Mouse (Mus musculus) layer of hippocampus, adult 2 months (tissue): ENCODE results near the gene Cgnl1. TPM values are rescaled to one million over a fixed set of nuclear protein-coding genes. Genes with fewer than 3 reads are reported as not detected.
A peak's percentile ranks its signal among the peaks of the same experiment; 100 is the strongest.

Experiments
- DNase-seq, 2 experiments: peaks; one replicate each; pipeline ENCODE4 v3.0.0; 2022; ENCODE audit warnings: low spot score in 2 of 2
- H3K27ac ChIP-seq: fragments of 200-600 bp; 2 replicates; pipeline ENCODE4 v1.8.1; 2022
- H3K4me3 ChIP-seq: fragments of 200-600 bp; 2 replicates; pipeline ENCODE4 v1.8.1; 2022; ENCODE audit warnings: mild to moderate bottlenecking
- CTCF ChIP-seq: fragments of 200-600 bp; conservative IDR thresholded peaks from 2 replicates; pipeline ENCODE4 v1.8.1; 2022; ENCODE audit warnings: antibody characterized with exemption, mild to moderate bottlenecking, moderate library complexity
- long read RNA-seq, 2 experiments: library from polyadenylated mRNA; stranded (forward); transcript quantifications; one replicate each; pipeline ENCODE4 v2.0.0; 2021; ENCODE audit warnings: borderline mapping rate in 2 of 2
- total RNA-seq, 2 experiments: library from RNA; stranded (reverse); gene quantifications; 2 replicates each; pipeline ENCODE4 v1.2.3; 2021

Cgnl1 gene
- 1 to 10 TPM; 6.6 to 7.9 TPM for total RNA-seq
- long read RNA-seq, experiment 1, partial matches to known transcripts: 0 of 7 reads
- long read RNA-seq, experiment 1, other reads (novel, unspliced or antisense): 6 of 7 reads
- long read RNA-seq, experiment 2, full-length matches to known transcripts: 1 of 3 reads
- long read RNA-seq, experiment 2, partial matches to known transcripts: 1 of 3 reads
- long read RNA-seq, experiment 2, other reads (novel, unspliced or antisense): 1 of 3 reads

DNA sequence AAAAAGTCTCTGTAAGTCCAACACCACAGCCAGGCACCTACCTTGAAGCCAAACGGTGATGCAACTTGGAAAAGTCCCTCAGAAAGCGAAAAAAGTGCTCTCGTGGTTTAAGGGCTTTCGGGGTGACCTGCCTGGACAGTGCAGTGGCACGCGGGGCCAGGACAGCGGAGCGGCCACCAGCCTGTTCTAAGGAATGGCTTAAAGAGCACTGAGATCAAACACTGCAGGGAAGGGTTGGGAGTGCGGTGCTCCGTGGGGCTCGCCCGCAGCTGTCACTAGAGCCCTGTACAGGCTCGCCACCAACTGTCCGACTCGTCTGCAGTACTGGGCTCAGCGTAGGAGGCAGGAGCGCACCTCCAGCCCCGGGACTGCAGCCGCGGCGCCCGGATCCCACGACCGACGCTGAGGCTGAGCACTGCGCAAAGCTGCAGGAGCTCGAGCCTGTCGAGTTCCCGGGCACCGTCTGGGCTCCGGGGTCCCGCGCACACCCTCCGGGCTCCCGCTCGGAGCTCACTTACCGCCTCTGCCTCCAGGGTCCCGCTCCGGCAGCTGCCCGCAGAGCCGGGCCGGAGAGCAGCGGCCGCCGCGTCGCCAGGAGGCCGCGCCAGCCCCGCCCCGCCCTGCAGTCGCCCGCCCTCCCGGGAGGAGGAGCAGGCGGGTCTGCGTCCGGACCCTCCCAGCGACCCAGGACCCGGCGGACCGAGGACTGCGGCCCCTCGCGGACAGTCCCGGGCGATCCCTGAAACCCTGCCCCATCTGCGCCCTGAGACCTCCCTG, at the start of gene Cgnl1:
Gene Cgnl1 (minus strand): TSS at position 612 of the 777 bp plus-strand sequence.
- no peak for DNase-seq
- TF ChIP-seq CTCF: peak; percentile 56
- peak within 1 kb of the TSS; percentile 72 for H3K27ac ChIP-seq
- H3K4me3 ChIP-seq: peak within 1 kb of the TSS; percentile 60

DNA sequence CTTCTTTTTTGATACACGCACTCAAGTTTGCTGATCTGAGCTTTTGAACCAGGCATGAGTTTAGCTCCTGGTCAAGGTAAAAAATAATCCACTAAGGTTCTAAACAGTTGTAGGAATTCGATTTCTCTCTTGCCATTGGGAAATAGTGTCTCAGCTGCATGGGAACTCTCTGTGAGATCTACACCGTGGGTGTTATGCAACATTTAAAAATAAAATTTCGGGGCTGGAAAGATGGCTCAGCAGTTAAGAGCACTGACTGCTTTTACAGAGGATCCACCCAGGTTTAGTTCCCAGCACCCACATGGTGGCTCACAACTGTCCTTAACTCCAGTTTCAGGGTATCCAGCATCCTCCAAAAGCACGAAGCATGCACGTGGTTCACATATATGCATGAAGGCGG, 47.1 kb upstream of the Cgnl1 start:
- TF ChIP-seq CTCF: no peak
- peak in 1 of 2 experiments; percentile 50 for DNase-seq
- peak overlapping the region; percentile 84 for H3K27ac ChIP-seq
- H3K4me3 ChIP-seq: no peak overlapping the region

DNA sequence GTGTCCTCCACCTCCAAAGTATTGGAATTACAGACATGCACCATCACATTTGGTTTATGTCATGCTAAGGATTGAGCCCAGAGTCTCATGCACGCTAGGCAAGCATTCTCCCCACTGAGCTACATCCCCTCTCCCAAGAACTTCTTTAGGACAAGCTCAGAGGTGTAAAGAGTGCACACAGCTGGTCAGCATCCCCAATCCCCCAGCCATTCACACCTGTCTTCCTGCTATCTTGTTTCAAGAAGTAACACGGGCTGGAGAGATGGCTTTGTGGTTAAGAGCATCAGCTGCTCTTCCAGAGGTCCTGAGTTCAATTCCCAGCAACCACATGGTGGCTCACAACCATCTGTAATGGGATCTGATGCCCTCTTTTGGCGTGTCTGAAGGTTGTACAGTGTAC, 44.7 kb upstream of the Cgnl1 start:
- no peak for DNase-seq
- H3K4me3 ChIP-seq: no peak overlapping the region
- no peak overlapping the region for H3K27ac ChIP-seq
- no peak for TF ChIP-seq CTCF

DNA sequence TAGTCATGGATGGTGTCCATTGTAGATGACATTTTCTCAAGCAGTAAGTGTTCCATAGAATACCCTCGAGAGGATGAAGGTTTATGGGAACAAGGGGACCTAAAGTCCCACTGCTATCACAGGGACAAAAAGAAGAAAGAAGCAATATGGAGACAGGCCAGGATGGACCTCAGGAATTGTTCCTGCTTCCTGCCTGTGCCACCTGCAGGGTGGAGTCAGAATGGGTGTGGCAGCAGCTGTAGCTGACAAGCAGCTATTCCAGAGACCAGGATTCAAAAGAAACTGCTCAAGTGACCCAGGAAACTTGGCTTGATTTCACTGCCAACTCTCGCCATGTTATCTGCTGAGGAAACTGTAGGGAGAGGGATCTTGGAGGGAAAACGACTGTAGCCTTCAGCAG, 42.2 kb upstream of the Cgnl1 start:
- Histone ChIP-seq H3K4me3 (no peak overlapping the region), H3K27ac (no peak overlapping the region)
- DNase-seq: no peak
- TF ChIP-seq CTCF: no peak

DNA sequence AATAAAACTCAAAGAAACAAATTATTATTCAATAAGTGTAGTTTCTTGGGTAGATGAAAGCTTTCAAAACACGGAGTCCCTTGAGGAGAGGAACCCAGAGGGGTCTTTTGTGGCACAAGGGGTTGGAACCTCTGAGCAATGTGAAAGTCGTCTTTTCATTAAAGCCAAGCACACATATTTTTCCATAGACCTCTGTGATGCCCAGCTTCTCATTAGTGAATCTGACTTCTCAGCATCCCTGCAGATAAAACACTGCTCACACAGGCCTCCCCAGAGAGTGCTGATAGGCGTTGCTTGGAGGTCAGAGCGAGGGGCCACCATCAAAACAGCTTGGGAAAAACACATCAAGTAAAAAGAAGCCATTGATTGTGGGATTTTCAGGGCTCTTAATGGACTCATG, 41.5 kb upstream of the Cgnl1 start:
- no peak for DNase-seq
- TF ChIP-seq CTCF: no peak
- Histone ChIP-seq H3K4me3 (no peak overlapping the region), H3K27ac (no peak overlapping the region)

DNA sequence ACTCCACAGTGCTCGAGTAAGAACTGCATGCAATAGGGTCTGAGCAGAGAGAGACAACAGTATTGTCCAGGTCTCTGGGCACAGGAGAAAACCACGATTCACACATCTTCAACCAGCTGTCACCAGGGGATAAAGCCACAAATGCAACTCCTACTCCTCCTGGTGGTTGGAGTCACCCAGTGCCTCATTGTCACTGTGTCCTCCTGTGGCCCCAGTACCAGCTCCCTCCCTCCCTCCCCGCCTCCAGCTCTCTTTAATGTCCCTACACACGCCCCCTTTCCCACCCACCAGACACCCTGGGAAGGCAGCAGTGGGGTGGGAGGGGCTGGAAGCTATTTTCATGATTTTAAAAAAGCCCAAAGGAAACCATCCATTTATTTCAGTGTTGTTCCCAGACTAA, 41.0 kb upstream of the Cgnl1 start:
- DNase-seq: no peak
- H3K27ac ChIP-seq: no peak overlapping the region
- no peak overlapping the region for H3K4me3 ChIP-seq
- peak; percentile 68 for TF ChIP-seq CTCF

DNA sequence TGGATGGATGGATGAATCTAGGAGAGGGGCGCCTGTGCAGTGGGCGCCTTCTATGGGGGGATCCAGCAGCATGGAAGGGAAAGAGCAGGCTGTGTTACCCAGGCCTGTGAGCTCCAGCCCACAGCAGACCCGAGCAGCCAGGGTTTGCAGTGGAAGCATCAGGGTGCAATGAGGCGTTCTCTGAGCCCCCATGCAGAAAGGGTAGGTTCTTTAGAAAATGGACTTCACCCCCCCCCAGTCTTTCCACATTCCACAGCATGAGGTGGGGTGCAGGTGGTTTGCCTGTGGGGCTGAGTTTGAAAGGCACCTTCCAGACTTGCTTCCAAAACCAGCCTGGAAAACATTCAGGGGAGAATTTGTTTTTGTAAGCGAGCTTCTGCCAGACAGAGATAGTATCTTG, 40.0 kb upstream of the Cgnl1 start:
- no peak overlapping the region for H3K4me3 ChIP-seq
- no peak for TF ChIP-seq CTCF
- no peak overlapping the region for H3K27ac ChIP-seq
- no peak for DNase-seq

DNA sequence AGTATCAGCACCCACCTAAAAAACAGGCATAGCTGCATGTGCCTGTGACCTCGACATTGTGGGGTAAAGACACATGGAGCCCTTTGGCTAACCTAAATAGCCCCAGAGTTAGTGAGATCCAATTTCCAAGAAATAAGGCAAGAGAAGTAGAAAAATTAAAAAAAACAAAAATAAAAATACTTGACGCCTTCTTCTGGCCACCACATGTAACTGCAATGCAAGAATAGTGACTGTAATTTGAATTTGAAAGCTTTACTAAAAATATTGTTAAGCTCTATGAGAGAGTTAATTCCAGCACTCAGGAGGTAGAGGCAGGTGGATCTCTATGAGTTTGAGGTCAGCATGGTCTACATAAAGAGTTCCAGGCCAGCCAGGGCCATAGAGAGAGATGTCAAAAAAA, 39.3 kb upstream of the Cgnl1 start:
- peak; percentile 56 for TF ChIP-seq CTCF
- no peak for DNase-seq
- Histone ChIP-seq H3K27ac (no peak overlapping the region), H3K4me3 (no peak overlapping the region)

DNA sequence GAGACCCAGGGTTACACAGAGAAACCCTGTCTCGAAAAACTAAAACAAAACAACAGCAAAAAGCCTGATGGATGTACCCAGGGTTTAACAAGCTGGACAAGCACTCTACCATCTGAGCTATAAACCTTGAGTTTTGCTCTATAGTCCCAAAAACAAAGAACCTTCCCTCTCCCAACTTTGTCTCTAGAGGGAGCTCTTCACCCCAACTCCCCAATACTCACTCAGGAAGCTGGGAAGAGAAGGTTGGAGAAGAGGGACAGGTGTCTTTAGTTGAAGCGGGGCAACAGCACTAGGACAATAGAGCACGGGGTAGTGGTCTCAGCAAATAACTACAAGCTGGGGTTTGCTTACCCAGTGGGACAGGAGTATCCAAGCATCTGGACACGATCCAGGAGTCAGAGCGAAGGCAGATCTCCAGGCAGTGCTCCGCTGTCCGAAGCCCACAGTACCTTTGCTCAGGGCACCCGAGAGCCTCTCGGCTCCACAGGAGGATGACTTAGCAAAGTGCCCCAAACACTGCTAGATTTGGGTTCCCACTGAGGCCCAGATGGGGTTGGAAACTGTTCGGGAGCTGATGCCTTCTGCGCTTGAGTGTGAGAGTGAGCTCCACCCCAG, 37.3 kb upstream of the Cgnl1 start:
- peak; percentile 76 for TF ChIP-seq CTCF
- H3K27ac ChIP-seq: no peak overlapping the region
- DNase-seq: no peak
- no peak overlapping the region for H3K4me3 ChIP-seq

DNA sequence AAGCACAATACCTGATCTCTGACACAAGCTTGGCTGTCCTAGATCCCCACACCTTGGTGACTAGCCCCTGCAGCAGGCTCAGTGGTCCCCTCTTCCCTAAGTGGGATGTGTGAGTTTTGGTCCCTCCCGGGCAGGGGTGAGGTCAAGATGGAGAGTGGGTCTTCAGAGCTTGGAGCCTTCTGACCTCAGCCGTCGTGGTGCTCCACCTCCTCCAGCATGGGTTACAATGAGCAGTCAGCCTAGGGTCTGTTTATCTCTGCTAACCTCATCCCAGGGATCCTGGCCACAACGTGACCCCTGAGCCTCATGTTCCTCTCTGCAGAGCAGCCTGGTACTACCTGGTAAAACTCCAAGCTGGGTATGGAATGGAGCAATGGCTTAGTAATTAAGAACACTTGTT, 36.4 kb upstream of the Cgnl1 start:
- no peak for DNase-seq
- Histone ChIP-seq H3K27ac (no peak overlapping the region), H3K4me3 (no peak overlapping the region)
- no peak for TF ChIP-seq CTCF

DNA sequence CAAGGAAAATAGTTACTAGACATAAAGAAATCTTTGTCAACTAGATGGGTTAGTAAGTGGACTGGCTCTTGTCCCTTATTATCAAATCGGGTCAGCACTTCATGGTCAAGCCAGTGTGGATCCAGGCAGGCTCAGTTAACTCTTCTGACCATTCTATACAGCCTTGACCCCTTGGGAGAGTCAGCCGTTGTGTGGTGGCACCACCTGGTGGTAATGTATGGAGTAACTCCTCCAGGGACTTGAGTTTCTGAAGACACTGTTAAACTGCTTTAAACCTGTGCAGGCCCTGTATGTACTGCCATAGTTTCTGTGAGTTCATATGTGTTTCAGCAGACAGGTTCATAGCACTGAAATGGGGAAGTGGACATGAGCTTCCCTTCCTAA, 35.0 kb upstream of the Cgnl1 start:
- no peak overlapping the region for H3K27ac ChIP-seq
- peak; percentile 60 to 86 for DNase-seq
- peak; percentile 96 for TF ChIP-seq CTCF
- H3K4me3 ChIP-seq: no peak overlapping the region

DNA sequence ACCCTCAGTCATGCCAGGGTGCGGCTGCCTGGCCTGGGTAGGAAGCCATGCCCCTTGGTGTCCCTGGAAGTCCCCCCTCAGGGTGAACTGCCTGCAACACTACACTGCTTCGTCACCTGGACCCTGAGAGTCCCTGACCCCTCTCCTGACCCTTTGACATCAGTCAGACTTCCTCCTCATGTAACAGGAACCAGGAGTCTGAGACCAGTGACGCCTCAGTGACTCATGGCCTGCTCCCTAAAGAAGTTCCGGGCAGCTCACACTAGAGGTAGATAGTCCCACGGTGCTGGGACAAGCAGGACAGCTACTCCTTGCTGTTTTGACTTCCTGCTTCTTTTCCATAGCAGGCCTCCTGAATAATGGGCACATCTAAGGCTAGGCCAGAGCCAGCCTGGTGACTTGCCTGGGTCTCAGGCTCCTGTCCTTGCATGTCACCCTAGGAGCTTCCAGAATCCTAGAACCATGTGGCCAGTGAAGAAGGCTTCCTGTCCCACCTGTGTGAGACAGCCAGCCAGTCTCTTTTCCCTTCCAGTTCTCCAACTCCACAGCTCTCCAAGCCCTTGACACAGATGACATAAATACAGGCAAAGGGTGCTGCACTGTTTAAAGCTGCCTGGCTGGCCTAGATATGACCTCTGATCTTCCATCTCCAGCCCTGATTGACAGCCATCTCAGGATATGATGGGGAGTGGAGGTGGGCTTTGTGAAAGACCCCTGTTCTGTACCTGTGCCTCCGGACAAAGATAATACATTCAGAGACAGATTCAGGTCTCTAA, 34.4 kb upstream of the Cgnl1 start:
- Histone ChIP-seq H3K27ac (no peak overlapping the region), H3K4me3 (no peak overlapping the region)
- no peak for TF ChIP-seq CTCF
- DNase-seq: no peak

DNA sequence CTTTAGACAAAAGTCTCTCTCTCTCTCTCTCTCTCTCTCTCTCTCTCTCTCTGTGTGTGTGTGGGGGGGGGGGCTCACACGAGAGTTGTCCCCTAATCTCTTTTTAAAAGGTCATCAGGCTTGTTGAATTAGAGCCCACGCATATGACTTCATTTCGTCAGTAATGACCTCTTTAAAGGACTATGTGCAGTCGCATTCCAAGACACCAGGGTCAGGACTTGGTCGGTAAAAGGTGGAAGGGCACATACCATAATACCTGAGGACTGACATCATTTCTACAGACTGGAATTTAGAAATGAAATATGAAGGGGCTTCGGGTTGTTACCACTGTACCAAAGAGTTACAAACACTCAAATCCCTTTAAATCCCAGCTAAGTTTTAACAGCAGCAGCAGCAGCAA, 32.7 kb upstream of the Cgnl1 start:
- no peak for TF ChIP-seq CTCF
- no peak overlapping the region for H3K4me3 ChIP-seq
- H3K27ac ChIP-seq: no peak overlapping the region
- DNase-seq: no peak
